Mouse (Mus musculus) ES-E14 (cell line): ENCODE measurements around the gene Adtrp. TPM values are rescaled to one million over a fixed set of nuclear protein-coding genes. Genes with fewer than 3 reads are reported as not detected.

ENCODE experiments used
- DNase-seq: peaks from one replicate; pipeline ENCODE4 v3.0.0-alpha.2; 2013; ENCODE audit warnings: low read depth, low spot score
- H3K27ac ChIP-seq: 2 replicates; pipeline ENCODE4 v1.5.1; 2012; ENCODE audit warnings: low read depth, mild to moderate bottlenecking, low read length, moderate library complexity, mixed read lengths; ENCODE audit not compliant: poor library complexity, insufficient read depth, severe bottlenecking
- H3K36me3 ChIP-seq: 2 replicates; pipeline ENCODE4 v1.6.1; 2012; ENCODE audit warnings: mild to moderate bottlenecking, low read length, moderate library complexity, mixed read lengths; ENCODE audit not compliant: control insufficient read depth, poor library complexity, insufficient read depth, severe bottlenecking
- H3K4me1 ChIP-seq, 2 experiments: fragments of 150-350 bp in 1 of 2; sonication (generic) in 1 of 2; 2 replicates each; pipeline ENCODE4 v1.6.1; 2012; ENCODE audit warnings: low read length in 2 of 2, mild to moderate bottlenecking in 1 of 2, mixed read lengths in 1 of 2; ENCODE audit not compliant: control insufficient read depth in 2 of 2, insufficient read depth in 2 of 2, poor library complexity in 1 of 2
- H3K4me3 ChIP-seq, 2 experiments: fragments of 150-350 bp in 1 of 2; sonication (generic) in 1 of 2; 2 replicates each; pipeline ENCODE4 v1.5.1; 2012; ENCODE audit warnings: low read length in 2 of 2, low read depth in 1 of 2, mild to moderate bottlenecking in 1 of 2, mixed read lengths in 1 of 2; ENCODE audit not compliant: insufficient read depth in 1 of 2, poor library complexity in 1 of 2, severe bottlenecking in 1 of 2
- H3K9ac ChIP-seq: 2 replicates; pipeline ENCODE4 v1.6.1; 2012; ENCODE audit warnings: low read depth, mild to moderate bottlenecking, low read length, mixed read lengths; ENCODE audit not compliant: poor library complexity, insufficient read depth, severe bottlenecking
- H3K9me3 ChIP-seq: fragments of 150-350 bp; sonication (generic); 2 replicates; pipeline ENCODE4 v1.6.1; 2012; ENCODE audit warnings: low read depth, mild to moderate bottlenecking, low read length; ENCODE audit not compliant: control insufficient read depth, insufficient read depth
- CHD2 ChIP-seq: IDR thresholded peaks from 2 replicates; pipeline ENCODE4 v1.6.1; 2014; ENCODE audit warnings: mild to moderate bottlenecking, low read depth, low read length, inconsistent platforms
- HCFC1 ChIP-seq: IDR thresholded peaks from 2 replicates; pipeline ENCODE4 v1.6.1; 2012; ENCODE audit warnings: low read length, inconsistent platforms, borderline replicate concordance; ENCODE audit not compliant: insufficient read depth
- MAFK ChIP-seq: IDR thresholded peaks from 2 replicates; pipeline ENCODE4 v1.6.1; 2014; ENCODE audit warnings: mild to moderate bottlenecking, low read depth, low read length, inconsistent platforms; ENCODE audit not compliant: insufficient read depth
- ZC3H11A ChIP-seq: IDR thresholded peaks from 2 replicates; pipeline ENCODE4 v1.6.1; 2012; ENCODE audit warnings: low read depth, mild to moderate bottlenecking, inconsistent platforms, low read length, borderline replicate concordance
- ZNF384 ChIP-seq: IDR thresholded peaks from 2 replicates; pipeline ENCODE4 v1.6.1; 2012; ENCODE audit warnings: low read depth, low read length, inconsistent platforms
- in situ Hi-C, 2 experiments: fragments of 600-800 bp; cut with MboI; formaldehyde crosslinking; loops; one replicate each; pipeline ENCODE4 v1.15.1; 2025; ENCODE audit warnings: low sequenced_read_pairs in 2 of 2, inconsistent platforms in 1 of 2; ENCODE audit not compliant: unreplicated experiment in 2 of 2
- total RNA-seq: library from RNA; depleted of rRNA; stranded (reverse); fragments of 300-350 nt; gene quantifications from 2 replicates; pipeline ENCODE4 v1.2.3, GENCODE M21; 2012

The Adtrp gene
- total RNA-seq, 1 experiment: 0.58 TPM

GRCm38 (mm10) chr13:41761986-41762385 is 85.5 kb downstream of the Adtrp start:
- DNase-seq: no peak
- no peak overlapping the region for H3K27ac ChIP-seq
- no peak for TF ChIP-seq ZNF384
- TF ChIP-seq ZC3H11A: no peak
- TF ChIP-seq CHD2: no peak
- no peak for TF ChIP-seq HCFC1
- no peak for TF ChIP-seq MAFK
- in situ Hi-C loops: no loop called here
- no peaks in the 10 kb centered on the region for H3K9me3 ChIP-seq
- H3K4me1 ChIP-seq: peaks cover 2 to 16% of the 10 kb centered on the region in 2 experiments; a peak in 1 of 4 replicates
- no peaks in the 10 kb centered on the region for H3K36me3 ChIP-seq
- no peak overlapping the region for H3K9ac ChIP-seq
- H3K4me3 ChIP-seq: no peak overlapping the region

DNA sequence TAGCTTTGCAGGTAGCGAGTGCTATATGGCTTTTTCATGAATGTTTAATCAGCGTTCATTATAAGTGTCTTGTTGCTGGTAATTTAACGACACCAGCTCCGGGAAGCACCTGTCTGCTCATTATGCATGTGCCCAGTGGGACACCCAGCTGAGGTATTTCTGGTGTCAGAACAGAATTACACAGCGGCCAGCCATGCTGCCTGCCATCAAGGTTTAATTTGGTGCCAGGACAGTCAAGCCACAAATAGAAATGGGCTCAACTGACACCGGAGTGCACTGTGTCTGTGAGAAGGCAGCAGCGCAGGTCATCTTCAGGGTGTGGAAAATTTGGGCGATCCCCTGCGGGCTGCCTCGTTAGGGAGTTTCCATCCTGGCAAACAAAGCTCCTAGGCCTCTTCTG is 87.0 kb downstream of the Adtrp start:
- Histone ChIP-seq H3K36me3 (no peaks in the 10 kb centered on the region), H3K9me3 (no peaks in the 10 kb centered on the region), H3K27ac (no peak overlapping the region), H3K4me3 (no peak overlapping the region), H3K9ac (no peak overlapping the region), H3K4me1 (peaks cover 2 to 16% of the 10 kb centered on the region in 2 experiments; a peak in 1 of 4 replicates)
- in situ Hi-C loops: no loop called here
- DNase-seq: no peak
- no peak for TF ChIP-seq ZC3H11A
- no peak for TF ChIP-seq MAFK
- no peak for TF ChIP-seq CHD2
- no peak for TF ChIP-seq ZNF384
- no peak for TF ChIP-seq HCFC1

DNA sequence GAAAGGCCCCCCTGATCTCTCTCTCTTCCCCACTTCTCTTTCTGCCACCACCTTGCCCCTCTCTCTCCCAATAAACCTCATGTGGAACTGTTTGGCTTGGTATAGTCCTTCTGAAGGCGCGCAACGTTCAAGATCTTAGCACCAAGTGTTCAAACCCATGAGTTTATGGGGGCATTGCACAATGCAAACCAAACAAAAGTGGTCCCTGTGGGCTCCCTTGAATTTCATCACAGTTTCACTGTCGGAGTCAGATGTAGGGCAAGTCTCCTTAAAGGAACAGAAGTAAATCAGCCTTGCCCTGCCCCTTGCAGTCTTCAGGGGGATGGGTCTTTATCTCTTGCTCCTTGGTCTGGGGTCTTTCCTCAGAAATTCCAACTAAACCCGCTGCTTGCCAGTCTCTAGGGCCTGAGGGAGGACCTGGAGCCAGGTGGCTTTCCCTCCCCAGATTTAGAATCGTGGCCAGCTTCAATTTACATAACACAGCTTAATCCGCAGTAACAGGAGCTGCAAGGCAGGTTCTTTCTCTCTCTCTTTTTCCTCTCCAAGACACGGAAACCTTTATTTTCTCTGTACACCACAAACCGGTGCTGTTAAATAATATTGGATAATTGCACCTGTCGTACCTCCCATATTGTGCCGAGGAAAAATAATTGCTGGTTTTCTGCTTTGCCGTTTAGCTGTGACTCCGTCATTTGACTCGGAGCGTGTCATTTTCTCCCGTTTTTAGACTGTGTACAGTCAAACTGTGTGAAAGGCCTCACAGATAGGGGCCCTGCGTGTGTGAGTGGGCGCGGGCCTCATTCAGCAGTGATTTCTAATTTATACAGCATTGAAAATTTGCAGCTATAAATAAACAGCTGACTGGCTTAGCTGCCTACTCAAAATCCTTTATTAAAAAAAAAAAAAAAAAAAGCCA is 88.7 kb downstream of the Adtrp start:
- Histone ChIP-seq H3K36me3 (no peaks in the 10 kb centered on the region), H3K9ac (no peak overlapping the region), H3K4me3 (no peak overlapping the region), H3K4me1 (peaks cover 2 to 16% of the 10 kb centered on the region in 2 experiments; a peak in 1 of 4 replicates), H3K9me3 (no peaks in the 10 kb centered on the region), H3K27ac (no peak overlapping the region)
- no peak for DNase-seq
- in situ Hi-C loops: no loop called here
- no peak for TF ChIP-seq MAFK
- TF ChIP-seq ZC3H11A: no peak
- no peak for TF ChIP-seq CHD2
- TF ChIP-seq ZNF384: 0 out of 2 replicates have a peak, but pooled peaks have one; percentile 9
- no peak for TF ChIP-seq HCFC1

- TF ChIP-seq HCFC1 (no peak), ZC3H11A (no peak), CHD2 (no peak), MAFK (no peak), ZNF384 (no peak)
- in situ Hi-C loops: no loop called here
- DNase-seq: no peak
- Histone ChIP-seq H3K4me3 (no peak overlapping the region), H3K9ac (no peak overlapping the region), H3K9me3 (no peaks in the 10 kb centered on the region), H3K27ac (no peak overlapping the region), H3K36me3 (no peaks in the 10 kb centered on the region), H3K4me1 (no peaks in the 10 kb centered on the region)
Observed at GRCm38 (mm10) chr13:41753114-41753513, 94.4 kb downstream of the Adtrp start.
